Mouse (Mus musculus): Measurements from ENCODE around the gene Zfp526. TPM values are rescaled to one million over a fixed set of nuclear protein-coding genes. Genes with fewer than 3 reads are reported as not detected.

Gene Zfp526
- polyA plus RNA-seq, 1 experiment = 18.0 TPM

- WGBS = 1% methylated on average over 20 of the region's 20 CpGs
- DNase-seq = peak; percentile 48
- peak; percentile 20; the same call in 1 of the 2 replicates for TF ChIP-seq POLR2A (IDR thresholded peaks at IDR 0.05; ENCODE audit: borderline replicate concordance, extremely low read depth, low read depth, low read length)
- TF ChIP-seq CTCF (IDR thresholded peaks at IDR 0.05; ENCODE audit: insufficient read depth, low read length) = no peak
- peaks cover 11% of the 10 kb centered on the region for H3K4me1 ChIP-seq (ENCODE audit: control insufficient read depth, insufficient read depth, low read length)
- peak within 1 kb of the TSS; percentile 89 for H3K4me3 ChIP-seq (replicated peaks; ENCODE audit: extremely low read depth, low read depth, low read length)
These were observed 646 bp upstream of the Zfp526 start, which contains the start of gene Dedd2 for GRCm38 (mm10) chr7:25220457-25221101. Gene Dedd2 (minus strand): TSS chr7:25220615.

GRCm38 (mm10) chr7:25222275-25222967 lies 1.2 kb downstream of the Zfp526 start:
- WGBS = 68% methylated on average over 10 of the region's 10 CpGs
- no peak overlapping the region for H3K4me3 ChIP-seq (replicated peaks; ENCODE audit: extremely low read depth, low read depth, low read length)
- H3K4me1 ChIP-seq (ENCODE audit: control insufficient read depth, insufficient read depth, low read length) = peaks cover 11% of the 10 kb centered on the region
- no peak for DNase-seq
- TF ChIP-seq CTCF (IDR thresholded peaks at IDR 0.05; ENCODE audit: insufficient read depth, low read length) (no peak), POLR2A (IDR thresholded peaks at IDR 0.05; ENCODE audit: borderline replicate concordance, extremely low read depth, low read depth, low read length) (no peak)

- Histone ChIP-seq H3K4me3 (replicated peaks; ENCODE audit: extremely low read depth, low read depth, low read length) (no peak overlapping the region), H3K4me1 (ENCODE audit: control insufficient read depth, insufficient read depth, low read length) (no peaks in the 10 kb centered on the region)
- WGBS = 100% methylated on average over 1 of the region's 1 CpGs
- DNase-seq = no peak
- TF ChIP-seq CTCF (IDR thresholded peaks at IDR 0.05; ENCODE audit: insufficient read depth, low read length) = no peak
- TF ChIP-seq POLR2A (IDR thresholded peaks at IDR 0.05; ENCODE audit: borderline replicate concordance, extremely low read depth, low read depth, low read length) = no peak
These were observed 6.5 kb downstream of the Zfp526 start for GRCm38 (mm10) chr7:25227523-25228300.

- no peak for TF ChIP-seq CTCF (IDR thresholded peaks at IDR 0.05; ENCODE audit: insufficient read depth, low read length)
- TF ChIP-seq POLR2A (IDR thresholded peaks at IDR 0.05; ENCODE audit: borderline replicate concordance, extremely low read depth, low read depth, low read length) = no peak
- 79% methylated on average over 9 of the region's 9 CpGs for WGBS
- Histone ChIP-seq H3K4me1 (ENCODE audit: control insufficient read depth, insufficient read depth, low read length) (no peaks in the 10 kb centered on the region), H3K4me3 (replicated peaks; ENCODE audit: extremely low read depth, low read depth, low read length) (no peak overlapping the region)
- DNase-seq = no peak
These were observed 9.6 kb downstream of the Zfp526 start for GRCm38 (mm10) chr7:25230690-25231285.

- Histone ChIP-seq H3K4me1 (ENCODE audit: control insufficient read depth, insufficient read depth, low read length) (no peaks in the 10 kb centered on the region; the same call in 1 of the 2 replicates), H3K4me3 (replicated peaks; ENCODE audit: extremely low read depth, low read depth, low read length) (no peak overlapping the region)
- WGBS = 46% methylated on average over 5 of the region's 5 CpGs
- no peak for DNase-seq
- TF ChIP-seq CTCF (IDR thresholded peaks at IDR 0.05; ENCODE audit: insufficient read depth, low read length) (no peak), POLR2A (IDR thresholded peaks at IDR 0.05; ENCODE audit: borderline replicate concordance, extremely low read depth, low read depth, low read length) (no peak)
These were observed 10.9 kb downstream of the Zfp526 start for GRCm38 (mm10) chr7:25232101-25232648.

- Histone ChIP-seq H3K4me3 (replicated peaks; ENCODE audit: extremely low read depth, low read depth, low read length) (no peak overlapping the region), H3K4me1 (ENCODE audit: control insufficient read depth, insufficient read depth, low read length) (no peaks in the 10 kb centered on the region; the same call in 1 of the 2 replicates)
- no peak for DNase-seq
- WGBS = 69% methylated on average over 2 of the region's 2 CpGs
- TF ChIP-seq CTCF (IDR thresholded peaks at IDR 0.05; ENCODE audit: insufficient read depth, low read length) (no peak), POLR2A (IDR thresholded peaks at IDR 0.05; ENCODE audit: borderline replicate concordance, extremely low read depth, low read depth, low read length) (no peak)
These were observed 11.8 kb downstream of the Zfp526 start for GRCm38 (mm10) chr7:25233061-25233460.

GRCm38 (mm10) chr7:25235526-25235925 lies 14.3 kb downstream of the Zfp526 start:
- 83% methylated on average over 5 of the region's 5 CpGs for WGBS
- H3K4me3 ChIP-seq (replicated peaks; ENCODE audit: extremely low read depth, low read depth, low read length) = no peak overlapping the region
- TF ChIP-seq CTCF (IDR thresholded peaks at IDR 0.05; ENCODE audit: insufficient read depth, low read length) = no peak
- no peak for DNase-seq
- no peaks in the 10 kb centered on the region; the same call in 1 of the 2 replicates for H3K4me1 ChIP-seq (ENCODE audit: control insufficient read depth, insufficient read depth, low read length)

- H3K4me3 ChIP-seq (replicated peaks; ENCODE audit: extremely low read depth, low read depth, low read length) = peak within 1 kb of the TSS; percentile 74
- no peaks in the 10 kb centered on the region; the same call in 1 of the 2 replicates for H3K4me1 ChIP-seq (ENCODE audit: control insufficient read depth, insufficient read depth, low read length)
- TF ChIP-seq CTCF (IDR thresholded peaks at IDR 0.05; ENCODE audit: insufficient read depth, low read length) = no peak
- TF ChIP-seq POLR2A (IDR thresholded peaks at IDR 0.05; ENCODE audit: borderline replicate concordance, extremely low read depth, low read depth, low read length) = peak; percentile 59; the same call in 1 of the 2 replicates
- WGBS = under 1% methylated on average over 76 of the region's 76 CpGs
- DNase-seq = peak; percentile 98
These were observed 16.2 kb downstream of the Zfp526 start, which contains the start of gene Gsk3a for GRCm38 (mm10) chr7:25237249-25238014. Gene Gsk3a (minus strand): TSS chr7:25237851.
